Mouse (Mus musculus): Measurements from ENCODE around the gene Gstt1. TPM values are rescaled to one million over a fixed set of nuclear protein-coding genes. Genes with fewer than 3 reads are reported as not detected.

Gstt1 gene
- total RNA-seq, 2 experiments from 2014 or later = 4.5 to 5.7 TPM

DNA sequence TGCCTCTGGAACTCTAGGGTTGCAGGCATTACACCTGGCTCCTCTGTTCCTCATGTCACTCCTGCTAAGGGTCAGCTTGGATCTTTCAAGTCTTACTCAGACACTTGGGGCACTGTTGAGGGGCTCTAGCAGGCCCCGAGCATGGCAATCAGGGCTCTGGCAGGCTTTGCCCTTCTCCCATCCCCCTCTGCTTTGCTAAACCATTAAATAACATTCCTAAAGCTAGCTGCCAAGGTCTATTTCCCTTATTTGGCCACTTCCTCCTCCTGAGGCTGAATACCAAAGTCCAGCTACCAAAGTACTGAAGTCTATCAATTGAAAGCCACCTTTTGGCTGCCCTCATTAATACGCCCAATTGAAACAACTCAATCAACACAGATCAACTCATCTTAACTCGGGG is 3.5 kb downstream of the Gstt1 start:
- intact Hi-C loops (cut with DNase I) = no loop called here
- DNase-seq = peak; percentile 21
- peak overlapping the region; percentile 29 for H3K4me3 ChIP-seq
- no peak overlapping the region for H3K27ac ChIP-seq
- no peak for TF ChIP-seq CTCF (IDR thresholded peaks at IDR 0.05)

- Histone ChIP-seq H3K4me3 (no peak overlapping the region), H3K27ac (no peak overlapping the region)
- no peak for TF ChIP-seq CTCF (IDR thresholded peaks at IDR 0.05)
- no peak for DNase-seq
- intact Hi-C loops (cut with DNase I) = no loop called here
Observed at GRCm38 (mm10) chr10:75790773-75791172, 7.6 kb downstream of the Gstt1 start.

GRCm38 (mm10) chr10:75789841-75790240 is 8.5 kb downstream of the Gstt1 start:
- no peak for DNase-seq
- intact Hi-C loops (cut with DNase I) = no loop called here
- H3K27ac ChIP-seq = no peak overlapping the region
- TF ChIP-seq CTCF (IDR thresholded peaks at IDR 0.05) = no peak
- H3K4me3 ChIP-seq = no peak overlapping the region

DNA sequence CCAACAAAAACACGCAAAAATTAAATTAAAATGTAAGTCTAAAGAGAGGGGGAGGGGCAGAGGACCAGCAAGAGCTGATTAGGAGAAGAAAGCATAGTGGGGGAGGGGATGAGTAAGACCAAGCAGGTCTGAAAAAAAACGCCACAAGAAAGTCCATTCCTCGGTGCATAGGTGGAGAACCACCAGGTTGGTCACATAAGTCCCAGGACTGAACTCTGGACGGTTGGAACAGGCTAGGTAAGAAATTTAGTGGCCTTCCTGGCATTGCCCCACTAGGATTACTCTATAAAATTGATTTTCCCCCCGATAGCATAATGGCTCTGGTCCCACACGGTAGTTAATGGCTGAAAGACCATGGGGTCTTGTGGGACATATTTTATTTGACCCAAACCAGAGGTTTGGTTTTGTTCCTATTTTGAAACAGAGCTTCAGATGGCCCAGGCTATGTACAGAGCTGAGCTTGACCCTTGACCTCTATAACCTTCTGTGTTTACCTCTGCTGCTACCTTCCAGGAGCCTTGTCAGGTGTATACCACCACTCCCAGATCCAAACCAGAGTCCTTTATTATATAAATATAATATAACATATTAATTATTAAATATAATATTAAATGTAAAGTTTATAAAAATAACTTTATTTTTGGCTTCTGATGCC is 9.2 kb downstream of the Gstt1 start:
- no peak for DNase-seq
- no peak overlapping the region for H3K27ac ChIP-seq
- H3K4me3 ChIP-seq = no peak overlapping the region
- TF ChIP-seq CTCF (IDR thresholded peaks at IDR 0.05) = no peak
- intact Hi-C loops (cut with DNase I) = no loop called here

DNA sequence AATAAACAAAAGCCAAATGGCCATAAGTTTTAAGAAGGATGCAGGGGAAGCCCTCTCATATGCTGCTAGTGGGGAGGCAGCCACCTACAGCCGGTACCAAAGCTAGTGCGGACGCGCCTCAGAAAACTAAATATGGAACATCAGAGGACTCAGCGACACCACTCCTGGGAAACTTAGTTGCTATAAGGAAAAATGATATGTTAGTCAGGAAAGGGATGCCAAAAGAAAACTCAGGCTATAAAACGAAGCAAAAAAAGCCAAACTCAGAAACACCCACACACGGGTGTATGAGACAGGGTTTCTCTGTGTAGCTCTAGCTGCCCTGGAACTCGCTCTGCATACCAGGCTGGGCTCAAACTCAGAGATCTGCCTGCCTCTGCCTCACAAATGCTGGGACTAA is 10.1 kb downstream of the Gstt1 start:
- intact Hi-C loops (cut with DNase I) = no loop called here
- no peak for DNase-seq

GRCm38 (mm10) chr10:75785442-75785841 is 12.9 kb downstream of the Gstt1 start:
- no peak for DNase-seq
- intact Hi-C loops (cut with DNase I) = no loop called here
- H3K27ac ChIP-seq = no peak overlapping the region
- no peak overlapping the region for H3K4me3 ChIP-seq
- no peak for TF ChIP-seq CTCF (IDR thresholded peaks at IDR 0.05)

More for the DNA sequence above, 10.1 kb downstream of the Gstt1 start:
- H3K27ac ChIP-seq = no peak overlapping the region
- TF ChIP-seq CTCF (IDR thresholded peaks at IDR 0.05) = no peak
- H3K4me3 ChIP-seq = no peak overlapping the region

GRCm38 (mm10) chr10:75780769-75781578 is 17.4 kb downstream of the Gstt1 start, which contains the start of the genes Gm20441 and Gstt3:
Gene Gm20441, minus strand, starts transcription at chr10:75780954.
Gene Gstt3, minus strand, starts transcription at chr10:75781414.
- intact Hi-C loops (cut with DNase I) = no loop called here
- peak within 1 kb of the TSS; percentile 79 for H3K27ac ChIP-seq

DNA sequence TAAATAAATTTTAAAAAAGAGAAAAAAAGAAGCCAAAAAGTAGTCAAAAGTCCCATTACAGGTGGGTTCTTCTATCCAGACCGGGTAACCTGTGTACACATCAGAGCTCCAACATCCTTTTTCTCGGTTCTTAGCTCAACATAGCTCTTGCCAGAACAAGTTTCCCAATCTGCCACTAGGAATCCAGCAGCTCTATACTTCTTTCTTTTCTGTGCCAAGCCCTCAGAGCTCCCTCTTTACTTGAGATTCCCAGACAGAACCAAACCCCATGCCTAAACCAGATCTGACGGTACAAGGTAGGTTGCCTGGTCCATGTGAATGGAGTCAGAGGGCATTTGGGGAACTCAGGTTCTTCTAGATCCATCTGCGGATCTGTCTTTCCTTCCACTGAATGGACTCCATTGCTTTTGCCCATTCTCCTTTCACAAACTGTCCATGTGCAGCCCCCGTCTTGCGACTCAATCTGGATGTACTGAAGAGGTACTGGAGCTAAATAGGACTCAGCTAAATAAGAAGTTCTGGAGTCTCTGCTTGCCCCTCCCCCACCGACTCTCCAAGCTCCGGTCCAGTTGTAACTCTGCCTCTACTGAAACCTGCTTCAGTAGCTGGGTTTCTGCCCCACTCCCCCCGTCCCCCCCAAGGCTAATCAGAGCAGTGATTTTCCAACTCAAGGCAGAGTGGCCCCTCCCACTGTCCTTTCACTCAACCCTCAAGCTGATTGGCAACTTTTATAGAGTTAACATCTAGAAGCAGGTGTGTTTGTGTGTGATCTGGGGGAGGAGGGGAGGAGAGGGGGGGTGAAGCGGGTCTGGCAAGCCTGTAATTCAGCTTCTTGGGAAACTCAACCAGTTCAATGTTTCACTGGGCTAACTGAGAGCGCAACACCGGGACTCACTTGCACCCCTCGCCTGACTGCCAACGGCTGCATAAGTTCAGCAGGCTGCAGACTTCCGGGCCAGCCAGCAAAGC is 18.9 kb downstream of the Gstt1 start:
- no peak for TF ChIP-seq CTCF (IDR thresholded peaks at IDR 0.05)
- intact Hi-C loops (cut with DNase I) = no loop called here
- Histone ChIP-seq H3K4me3 (peak overlapping the region; percentile 81), H3K27ac (no peak overlapping the region)
- DNase-seq = no peak

More at GRCm38 (mm10) chr10:75780769-75781578, 17.4 kb downstream of the Gstt1 start, which contains the start of the genes Gm20441 and Gstt3:
- H3K4me3 ChIP-seq = peak within 1 kb of the TSS; percentile 81
- peak; percentile 83 for DNase-seq
- no peak for TF ChIP-seq CTCF (IDR thresholded peaks at IDR 0.05)

DNA sequence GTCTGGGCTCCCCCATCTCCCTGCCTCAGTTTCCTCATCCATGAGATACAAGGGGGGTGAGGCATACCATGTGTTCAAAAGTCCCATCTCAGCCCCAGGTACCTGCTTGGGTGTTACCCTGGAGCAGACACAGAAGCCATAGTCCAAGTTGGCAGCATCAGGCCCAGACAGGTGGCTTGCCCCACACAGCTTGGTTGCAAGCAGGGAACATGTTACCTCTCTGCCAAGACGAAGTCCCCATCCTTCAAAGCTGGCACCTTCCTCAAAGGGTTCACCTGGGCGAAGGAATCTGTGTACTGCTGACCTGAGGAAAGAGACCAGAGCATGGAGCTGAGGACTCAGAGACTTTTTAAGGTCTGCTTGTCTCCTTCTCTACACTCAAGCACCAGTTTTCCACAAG is 20.5 kb downstream of the Gstt1 start:
- no peak overlapping the region for H3K4me3 ChIP-seq
- no peak for DNase-seq
- H3K27ac ChIP-seq = no peak overlapping the region
- TF ChIP-seq CTCF (IDR thresholded peaks at IDR 0.05) = no peak
- intact Hi-C loops (cut with DNase I) = no loop called here

DNA sequence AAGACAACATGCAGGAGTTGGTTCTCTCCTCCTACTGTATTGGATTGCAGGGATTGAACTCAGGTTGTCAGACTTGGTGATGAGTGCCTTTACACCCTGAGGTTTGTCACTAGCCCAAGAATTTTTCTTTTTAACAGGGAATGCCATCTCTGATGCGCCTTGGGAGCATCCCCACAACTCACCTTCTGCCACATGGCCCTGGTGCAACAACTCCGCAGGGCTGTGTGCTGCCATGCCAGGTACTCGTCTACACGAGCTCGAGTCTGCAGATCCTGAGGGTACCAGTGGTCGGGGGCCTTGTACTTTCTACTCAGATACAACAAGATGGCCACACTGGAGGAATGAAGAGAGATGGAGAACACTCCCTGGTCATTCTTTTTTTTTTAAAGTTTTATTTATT is 21.8 kb downstream of the Gstt1 start:
- no peak for TF ChIP-seq CTCF (IDR thresholded peaks at IDR 0.05)
- no peak overlapping the region for H3K27ac ChIP-seq
- H3K4me3 ChIP-seq = no peak overlapping the region
- no peak for DNase-seq
- intact Hi-C loops (cut with DNase I) = no loop called here

DNA sequence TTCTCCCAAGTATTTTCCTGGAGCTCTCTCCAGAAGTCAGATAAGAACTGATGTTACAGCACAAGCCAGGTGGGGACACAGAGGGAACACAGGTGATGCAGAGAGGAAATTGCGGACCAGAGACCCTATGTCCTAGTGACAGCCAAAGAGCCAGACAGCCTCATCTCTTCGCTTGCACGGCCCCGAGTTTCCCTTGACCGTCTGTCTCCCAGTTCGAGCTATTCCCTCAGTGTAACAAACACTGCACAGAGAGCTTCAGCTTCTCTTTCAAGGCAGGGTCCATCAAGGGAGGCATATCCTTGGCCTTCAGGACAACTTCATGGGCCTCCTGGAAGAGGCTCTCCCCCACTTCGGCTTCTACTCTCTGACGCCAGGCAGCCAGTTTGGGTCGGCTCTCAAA is 23.8 kb downstream of the Gstt1 start:
- H3K4me3 ChIP-seq = no peak overlapping the region
- DNase-seq = no peak
- no peak for TF ChIP-seq CTCF (IDR thresholded peaks at IDR 0.05)
- intact Hi-C loops (cut with DNase I) = no loop called here
- H3K27ac ChIP-seq = no peak overlapping the region

DNA sequence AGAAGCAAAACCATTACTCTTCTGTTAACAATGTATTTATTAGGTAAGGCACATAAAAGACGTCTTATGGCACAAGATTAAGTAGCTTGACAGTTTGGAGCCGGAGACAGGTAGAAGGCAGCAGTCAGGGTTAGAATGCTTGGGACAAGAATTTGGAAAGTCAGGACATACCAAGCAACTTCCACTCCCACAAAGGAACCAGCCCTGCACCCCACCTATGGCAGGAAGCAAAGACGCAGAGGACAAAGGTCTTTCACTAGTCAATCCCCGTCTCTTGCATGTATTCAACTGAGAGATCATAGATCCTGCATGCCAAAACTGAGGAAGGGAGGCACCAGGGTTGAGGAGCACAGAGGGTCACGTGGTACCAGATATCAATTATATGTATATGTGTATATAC is 24.3 kb downstream of the Gstt1 start:
- DNase-seq = no peak
- Histone ChIP-seq H3K4me3 (no peak overlapping the region), H3K27ac (peak overlapping the region; percentile 92; the same call in 1 of the 2 replicates)
- intact Hi-C loops (cut with DNase I) = no loop called here
- TF ChIP-seq CTCF (IDR thresholded peaks at IDR 0.05) = no peak
